Mouse (Mus musculus) heart, adult 18-20 months (tissue): ENCODE data around the gene Olfr288. TPM values are rescaled to one million over a fixed set of nuclear protein-coding genes. Genes with fewer than 3 reads are reported as not detected.

Source experiments
- total RNA-seq, 2 experiments: library from RNA; stranded (reverse); gene quantifications; 2 replicates each; pipeline ENCODE4 v1.2.3; 2021

Olfr288 gene
- total RNA-seq, 2 experiments from 2014 or later = not detected

Other genes starting within 250 kb of the Olfr288 start
- gene Tmem106c, start 231.3 kb downstream of the Olfr288 start, total RNA-seq = 10 to 100 TPM; 16.0 to 16.5 TPM
- gene Col2a1, start 190.8 kb downstream of the Olfr288 start, total RNA-seq = under 1 TPM in 1 of 2 experiments, not detected in 1; 0.36 TPM
- gene Pfkm, start 103.0 kb downstream of the Olfr288 start, total RNA-seq = 1,000 to 10,000 TPM in 1 of 2 experiments, 100 to 1,000 TPM in 1; 867 to 1,020 TPM
- gene Senp1, start 101.8 kb downstream of the Olfr288 start, total RNA-seq = 1 to 10 TPM; 8.5 to 9.5 TPM
- 100 to 1,000 TPM; 107 to 122 TPM for gene Asb8, start 29.9 kb downstream of the Olfr288 start, total RNA-seq
- gene Ccdc184, start 28.4 kb downstream of the Olfr288 start, total RNA-seq = under 1 TPM; 0.39 to 0.50 TPM
- not detected for gene Gm44579, start 25.4 kb upstream of the Olfr288 start, total RNA-seq
- gene Olfr287, start 25.5 kb upstream of the Olfr288 start, total RNA-seq = not detected
- gene Olfr286, start 38.9 kb upstream of the Olfr288 start, total RNA-seq = not detected
- not detected for gene H1fnt, start 61.8 kb upstream of the Olfr288 start, total RNA-seq
- 1 to 10 TPM; 5.7 to 5.8 TPM for gene Zfp641, start 100.6 kb upstream of the Olfr288 start, total RNA-seq
- gene Olfr285, start 121.8 kb upstream of the Olfr288 start, total RNA-seq = not detected
- not detected for gene Olfr284, start 145.4 kb upstream of the Olfr288 start, total RNA-seq
- not detected for gene Olfr283, start 185.4 kb upstream of the Olfr288 start, total RNA-seq
- gene Olfr282, start 235.7 kb upstream of the Olfr288 start, total RNA-seq = not detected